Mouse (Mus musculus): ENCODE measurements around the gene Eif3k.

The Eif3k gene

GRCm38 (mm10) chr7:28959505-28960045 is 22.1 kb downstream of the Eif3k start:
- DNase-seq (ENCODE audit: low spot score): no peak

GRCm38 (mm10) chr7:28958770-28959169 is 22.9 kb downstream of the Eif3k start:
- no peak for DNase-seq (ENCODE audit: low spot score)

- DNase-seq (ENCODE audit: low spot score): no peak
Observed at GRCm38 (mm10) chr7:28957997-28958725, 23.5 kb downstream of the Eif3k start.

- DNase-seq (ENCODE audit: low spot score): no peak
Observed at GRCm38 (mm10) chr7:28957286-28957685, 24.4 kb downstream of the Eif3k start.

GRCm38 (mm10) chr7:28956270-28956669 is 25.4 kb downstream of the Eif3k start:
- no peak for DNase-seq (ENCODE audit: low spot score)

GRCm38 (mm10) chr7:28955295-28955897 is 26.3 kb downstream of the Eif3k start:
- no peak for DNase-seq (ENCODE audit: low spot score)

GRCm38 (mm10) chr7:28954773-28955172 is 26.9 kb downstream of the Eif3k start:
- no peak for DNase-seq (ENCODE audit: low spot score)

- DNase-seq (ENCODE audit: low spot score): no peak
Observed at GRCm38 (mm10) chr7:28953476-28954376, 27.9 kb downstream of the Eif3k start.

- no peak for DNase-seq (ENCODE audit: low spot score)
Observed at GRCm38 (mm10) chr7:28952786-28953185, 28.9 kb downstream of the Eif3k start.

- DNase-seq (ENCODE audit: low spot score): no peak
Observed at GRCm38 (mm10) chr7:28951764-28952163, 29.9 kb downstream of the Eif3k start.

- no peak for DNase-seq (ENCODE audit: low spot score)
Observed at GRCm38 (mm10) chr7:28950346-28951037, 31.2 kb downstream of the Eif3k start.

GRCm38 (mm10) chr7:28949298-28949697 is 32.4 kb downstream of the Eif3k start:
- DNase-seq (ENCODE audit: low spot score): no peak

- no peak for DNase-seq (ENCODE audit: low spot score)
Observed at GRCm38 (mm10) chr7:28948746-28949145, 32.9 kb downstream of the Eif3k start.

- DNase-seq (ENCODE audit: low spot score): no peak
Observed at GRCm38 (mm10) chr7:28946271-28946610, 35.4 kb downstream of the Eif3k start.

- no peak for DNase-seq (ENCODE audit: low spot score)
Observed at GRCm38 (mm10) chr7:28945416-28946270, 36.0 kb downstream of the Eif3k start.

GRCm38 (mm10) chr7:28944756-28945415 is 36.8 kb downstream of the Eif3k start:
- DNase-seq (ENCODE audit: low spot score): no peak

- DNase-seq (ENCODE audit: low spot score): no peak
Observed at GRCm38 (mm10) chr7:28943451-28944180, 38.0 kb downstream of the Eif3k start.

GRCm38 (mm10) chr7:28941542-28941941 is 40.1 kb downstream of the Eif3k start:
- DNase-seq (ENCODE audit: low spot score): no peak

- no peak for DNase-seq (ENCODE audit: low spot score)
Observed at GRCm38 (mm10) chr7:28941129-28941528, 40.5 kb downstream of the Eif3k start.

All from urinary bladder, postnatal 10 days (tissue).